Mouse (Mus musculus) ovary, adult 18-20 months (tissue): ENCODE measurements around the gene Ubap2.

ENCODE experiments used
- DNase-seq: peaks from one replicate; pipeline ENCODE4 v3.0.0; 2022; ENCODE audit warnings: low spot score, mixed read lengths

The Ubap2 gene

DNA sequence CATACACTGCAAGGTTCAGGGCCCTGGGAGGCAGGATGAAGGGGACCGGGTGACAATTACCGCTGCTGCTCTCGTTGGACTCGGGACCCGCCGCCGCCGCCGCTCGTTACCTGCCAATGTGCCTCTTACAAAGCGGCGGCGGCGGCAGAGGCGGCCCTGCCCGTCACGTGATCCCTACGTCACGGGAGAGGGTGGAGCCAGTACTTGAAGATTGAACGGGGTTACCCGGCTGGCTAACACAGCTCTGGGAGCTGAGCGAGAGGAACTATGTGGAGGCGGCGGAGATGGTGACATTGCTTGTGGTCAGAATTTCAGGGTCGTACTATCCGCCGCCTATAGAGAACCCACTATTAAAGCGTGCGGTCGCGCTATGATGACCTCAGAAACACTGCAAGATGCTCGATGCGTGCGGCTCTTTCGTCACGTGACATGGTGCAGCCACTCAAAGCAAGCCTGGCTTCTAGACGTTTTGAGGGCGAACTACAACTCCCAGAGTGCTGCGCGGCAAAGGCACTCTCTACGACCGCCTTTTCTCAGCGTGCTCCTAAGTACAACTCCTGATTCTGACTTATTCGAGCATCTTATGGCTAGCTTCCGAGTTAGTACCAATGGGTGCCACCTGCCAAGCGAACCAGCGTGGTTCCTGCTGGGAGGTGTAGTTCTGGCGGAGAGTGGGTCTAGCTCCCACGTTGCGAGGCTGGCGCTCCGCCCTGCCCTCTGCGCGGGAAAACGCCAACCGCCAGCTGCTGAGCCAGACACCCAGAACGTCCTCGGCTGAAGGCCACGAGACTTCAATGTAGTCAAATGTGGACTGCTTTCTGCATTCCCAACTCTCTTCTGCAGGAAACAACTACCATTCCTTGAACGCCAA lies at the start of gene Ubap2:
Gene Ubap2 (minus strand): TSS at position 165 of the 871 bp plus-strand sequence.
- DNase-seq = peak; percentile 95

GRCm38 (mm10) chr4:41320971-41321370 lies 46.0 kb upstream of the Ubap2 start:
- no peak for DNase-seq

GRCm38 (mm10) chr4:41318267-41318666 lies 43.3 kb upstream of the Ubap2 start:
- DNase-seq = no peak

- no peak for DNase-seq
Observed at GRCm38 (mm10) chr4:41315173-41315572, 40.2 kb upstream of the Ubap2 start.

GRCm38 (mm10) chr4:41314141-41315129 lies 39.5 kb upstream of the Ubap2 start, which contains the start of gene Dcaf12:
Gene Dcaf12 (minus strand): TSS chr4:41314889.
- DNase-seq = peak; percentile 93

DNA sequence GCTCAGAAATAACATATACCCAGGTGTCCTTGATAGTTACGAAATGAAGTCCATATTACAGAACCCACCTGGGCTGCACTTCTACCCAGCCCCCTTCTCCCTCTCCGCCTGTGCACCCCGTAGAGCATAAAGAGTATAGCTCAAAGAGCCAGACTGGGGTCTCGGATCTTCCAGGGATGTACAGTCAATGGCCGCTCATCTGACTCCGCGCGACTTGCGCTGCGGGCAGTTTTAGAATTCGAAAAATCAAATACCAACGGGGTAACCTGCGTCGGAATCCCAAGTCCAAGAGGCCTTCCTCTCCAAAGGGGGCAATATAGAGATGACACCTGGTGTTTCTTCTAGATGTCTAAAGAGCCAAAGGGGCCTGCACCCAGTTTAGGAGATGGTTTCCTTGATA lies 38.8 kb upstream of the Ubap2 start:
- no peak for DNase-seq

- no peak for DNase-seq
Observed at GRCm38 (mm10) chr4:41310567-41311563, 35.9 kb upstream of the Ubap2 start.

DNA sequence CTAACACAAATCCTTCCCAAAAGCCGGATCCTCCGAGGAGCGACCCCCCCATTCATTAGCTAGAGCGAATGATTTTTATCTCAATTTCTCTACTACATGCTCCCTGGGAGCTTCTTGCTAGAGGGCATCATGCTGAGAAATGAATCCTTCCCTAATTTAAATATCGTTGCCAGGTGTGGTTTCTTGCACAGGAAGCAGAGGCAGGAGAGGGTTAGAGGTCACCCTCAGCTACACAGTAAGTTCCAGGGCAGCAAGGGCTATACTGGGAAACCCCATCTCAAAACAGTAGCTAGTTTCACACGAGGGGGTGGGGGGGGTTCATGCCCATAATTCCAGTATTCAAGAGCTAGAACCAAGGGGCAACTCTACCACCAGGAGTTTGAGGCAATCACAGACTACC lies 32.5 kb upstream of the Ubap2 start:
- DNase-seq = no peak

GRCm38 (mm10) chr4:41304302-41304701 lies 29.4 kb upstream of the Ubap2 start:
- no peak for DNase-seq

DNA sequence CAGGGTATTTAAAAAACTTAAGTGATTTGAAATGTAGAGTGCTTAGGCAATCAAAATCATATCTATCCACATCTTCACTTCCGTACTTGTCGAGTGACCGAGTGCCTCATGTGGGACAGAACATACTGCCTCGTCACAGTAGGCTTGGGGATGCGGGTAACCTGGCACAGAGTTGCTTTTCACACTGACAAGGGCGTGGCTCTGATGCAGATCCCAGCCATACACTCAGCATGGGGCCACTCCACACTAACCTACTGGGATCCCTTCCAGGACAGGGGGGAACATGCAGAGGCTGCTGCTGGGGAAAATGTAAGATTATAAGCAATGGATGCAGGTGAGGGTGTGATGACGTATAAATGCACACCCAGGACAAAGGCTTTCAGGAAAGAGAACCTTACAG lies 28.7 kb upstream of the Ubap2 start:
- DNase-seq = no peak

- DNase-seq = no peak
Observed at GRCm38 (mm10) chr4:41298976-41299375, 24.0 kb upstream of the Ubap2 start.

DNA sequence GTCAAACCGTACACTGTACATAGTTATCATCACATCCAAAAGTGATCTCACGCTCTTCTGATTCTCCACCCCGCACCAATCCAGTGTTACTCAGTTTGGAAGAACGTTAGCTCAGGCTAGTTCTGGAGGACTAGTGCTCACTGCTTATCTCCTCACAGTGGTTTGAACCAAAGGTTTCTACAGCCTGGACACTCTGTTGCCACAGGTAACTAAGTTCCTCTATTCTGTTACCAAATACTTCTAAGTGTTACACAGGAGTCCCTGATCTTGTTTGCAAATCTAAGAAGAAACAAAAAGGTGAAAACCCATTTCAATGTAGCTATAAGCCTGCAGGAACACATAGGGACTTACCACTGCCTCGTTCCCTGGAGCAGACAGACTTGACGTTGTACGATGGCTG lies 21.0 kb upstream of the Ubap2 start:
- no peak for DNase-seq

DNA sequence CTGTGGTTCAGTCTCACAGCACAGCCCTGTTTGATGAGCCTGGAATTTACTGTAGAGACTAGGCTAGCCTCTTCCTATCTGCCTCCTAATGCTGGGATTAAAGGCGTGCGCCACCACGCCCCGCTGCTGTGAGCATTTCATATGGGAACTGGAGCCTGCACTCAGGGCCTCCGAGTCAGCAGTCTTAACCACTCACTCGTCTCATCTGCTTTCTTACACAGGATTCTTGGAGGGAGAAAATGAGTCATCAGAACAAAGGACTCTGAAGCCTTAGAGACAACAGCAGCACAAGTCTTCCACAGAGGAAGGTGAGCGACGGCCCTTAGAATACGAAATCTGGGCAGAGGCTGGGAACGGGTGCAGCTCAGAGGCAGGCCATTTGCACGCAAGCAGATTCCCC lies 20.6 kb upstream of the Ubap2 start:
- DNase-seq = no peak

DNA sequence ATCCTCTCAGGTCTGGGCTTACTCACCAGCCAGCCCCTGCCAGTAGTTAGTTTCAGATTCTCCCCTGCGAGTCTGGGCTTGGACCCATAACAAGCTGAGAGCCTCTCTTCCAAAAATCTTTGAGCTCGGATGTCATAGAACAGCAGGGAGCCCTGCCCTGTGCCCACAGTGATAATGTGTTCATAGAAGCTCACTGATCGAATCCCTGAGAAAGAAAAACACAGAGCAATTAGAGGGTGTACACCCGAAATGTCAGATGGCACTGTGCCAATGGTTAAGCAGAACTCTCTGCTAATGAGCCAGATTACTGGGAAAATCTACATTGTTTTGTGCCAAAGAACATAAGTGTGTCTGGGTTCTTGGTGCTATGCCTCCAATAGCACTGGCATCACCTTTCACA lies 19.0 kb upstream of the Ubap2 start:
- no peak for DNase-seq

- DNase-seq = no peak
Observed at GRCm38 (mm10) chr4:41289802-41290201, 14.9 kb upstream of the Ubap2 start.

DNA sequence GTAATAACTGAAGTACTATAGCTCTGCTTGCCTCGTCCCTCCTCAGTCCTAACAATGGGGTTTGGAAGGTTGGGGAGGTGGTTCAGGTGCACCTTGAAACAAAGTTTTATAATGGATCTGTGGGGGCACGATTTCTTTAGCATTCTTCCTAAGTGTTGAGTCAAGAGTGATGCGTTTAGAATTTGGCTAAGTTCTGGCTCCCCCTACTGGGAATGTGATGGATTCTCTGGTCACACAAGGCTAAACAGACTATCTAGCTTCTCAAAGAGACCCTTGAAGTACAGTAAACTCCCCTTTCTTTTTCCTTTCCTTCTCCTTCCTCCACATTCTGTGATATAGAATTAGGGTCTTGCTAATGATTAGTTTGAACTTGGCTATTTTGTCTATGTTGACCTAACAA lies 11.5 kb upstream of the Ubap2 start:
- no peak for DNase-seq

- no peak for DNase-seq
Observed at GRCm38 (mm10) chr4:41284087-41284486, 9.1 kb upstream of the Ubap2 start.

DNA sequence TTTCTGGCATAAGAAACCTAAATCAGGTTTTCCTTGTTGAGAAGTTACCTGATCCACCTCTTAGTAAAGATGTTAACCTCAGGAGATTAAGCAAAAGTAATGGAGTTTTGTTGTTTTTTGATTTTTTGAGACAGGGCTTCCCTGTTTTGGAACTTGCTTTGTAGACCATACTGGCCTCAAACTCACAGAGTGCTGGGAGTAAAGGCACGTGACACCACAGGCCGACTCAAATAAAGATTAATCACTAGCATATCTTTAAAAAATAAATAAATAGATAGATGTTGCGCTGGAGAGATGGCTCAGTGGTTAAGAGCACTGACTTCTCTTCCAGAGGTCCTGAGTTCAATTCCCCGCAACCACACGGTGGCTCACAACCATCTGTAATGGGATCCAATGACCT lies 983 bp upstream of the Ubap2 start:
- no peak for DNase-seq

- DNase-seq = no peak
Observed at GRCm38 (mm10) chr4:41274377-41274979, 466 bp downstream of the Ubap2 start.

DNA sequence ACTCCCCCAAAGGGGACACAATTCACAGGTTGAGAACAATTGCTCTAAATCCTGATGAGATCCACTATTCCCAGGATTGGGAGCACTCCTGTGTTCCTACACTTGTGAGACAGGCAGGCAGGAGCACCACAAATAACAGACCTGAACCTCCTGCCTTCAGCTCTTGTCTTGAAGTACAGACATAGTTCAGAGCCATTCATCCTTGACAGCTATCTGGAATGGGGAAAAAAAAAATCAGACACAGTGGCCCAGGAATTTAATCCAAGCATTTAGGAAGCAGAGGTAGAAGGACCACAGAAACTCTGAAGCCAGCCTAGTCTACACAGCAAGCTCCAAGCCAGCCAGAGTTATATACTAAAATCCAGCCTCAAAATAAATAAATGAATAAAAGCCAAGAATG lies 6.8 kb downstream of the Ubap2 start:
- no peak for DNase-seq

- no peak for DNase-seq
Observed at GRCm38 (mm10) chr4:41266350-41266749, 8.6 kb downstream of the Ubap2 start.
